Mouse (Mus musculus) retina, embryonic 14.5 days (tissue): ENCODE data around the gene Mchr1.
A peak's percentile ranks its signal among the peaks of the same experiment; 100 is the strongest.
"Not testable (repeated sequence)": the region's sequence is repeated elsewhere in the genome, so short reads cannot be mapped to it uniquely, and the experiment has no call there.

Source experiments
- DNase-seq: peaks from one replicate; pipeline ENCODE4 v3.0.0-alpha.2; 2015; ENCODE audit warnings: low spot score

The Mchr1 gene

DNA sequence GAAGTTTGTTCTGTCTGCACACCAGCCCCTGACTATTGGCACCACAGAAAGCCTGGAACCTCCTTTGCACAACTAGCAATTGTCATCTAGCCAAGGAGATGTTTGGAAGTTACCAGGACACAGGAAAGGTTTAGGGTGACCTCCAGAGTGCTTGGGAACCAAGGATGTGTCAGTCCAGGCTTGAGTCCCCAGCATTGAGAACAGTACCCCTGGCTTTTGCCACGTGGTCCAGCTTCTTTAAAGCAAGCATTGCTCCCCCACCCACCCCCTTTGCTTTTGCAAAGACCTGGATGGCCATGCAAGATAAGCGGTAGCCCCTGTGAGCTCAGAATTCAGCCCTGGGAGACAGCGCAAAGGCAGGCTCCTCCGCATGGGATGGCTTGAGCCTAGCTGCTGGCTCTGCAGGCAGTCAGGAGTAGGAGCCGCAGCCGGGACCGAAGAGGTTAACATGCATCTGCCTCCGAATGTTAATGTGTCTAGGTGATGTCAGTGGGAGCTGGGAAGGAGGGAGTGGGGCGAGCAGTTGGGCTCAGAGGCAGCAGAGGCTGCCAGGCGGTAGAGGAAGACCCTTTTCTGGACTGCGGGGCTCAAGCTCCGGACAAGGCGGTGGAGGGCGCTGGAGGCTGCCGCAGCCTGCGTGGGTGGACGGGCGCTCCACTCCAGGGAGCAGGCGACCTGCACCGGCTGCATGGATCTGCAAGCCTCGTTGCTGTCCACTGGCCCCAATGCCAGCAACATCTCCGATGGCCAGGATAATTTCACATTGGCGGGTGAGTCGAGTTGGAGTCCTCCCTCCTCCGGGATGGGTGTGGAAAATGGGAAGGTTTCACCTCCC, at the start of gene Mchr1:
Mchr1 (plus strand) TSS at position 414 of the 835 bp plus-strand sequence.
- DNase-seq, result peak; percentile 78

- DNase-seq, result no peak
Observed at GRCm38 (mm10) chr15:81189061-81189460, 46.2 kb upstream of the Mchr1 start.

DNA sequence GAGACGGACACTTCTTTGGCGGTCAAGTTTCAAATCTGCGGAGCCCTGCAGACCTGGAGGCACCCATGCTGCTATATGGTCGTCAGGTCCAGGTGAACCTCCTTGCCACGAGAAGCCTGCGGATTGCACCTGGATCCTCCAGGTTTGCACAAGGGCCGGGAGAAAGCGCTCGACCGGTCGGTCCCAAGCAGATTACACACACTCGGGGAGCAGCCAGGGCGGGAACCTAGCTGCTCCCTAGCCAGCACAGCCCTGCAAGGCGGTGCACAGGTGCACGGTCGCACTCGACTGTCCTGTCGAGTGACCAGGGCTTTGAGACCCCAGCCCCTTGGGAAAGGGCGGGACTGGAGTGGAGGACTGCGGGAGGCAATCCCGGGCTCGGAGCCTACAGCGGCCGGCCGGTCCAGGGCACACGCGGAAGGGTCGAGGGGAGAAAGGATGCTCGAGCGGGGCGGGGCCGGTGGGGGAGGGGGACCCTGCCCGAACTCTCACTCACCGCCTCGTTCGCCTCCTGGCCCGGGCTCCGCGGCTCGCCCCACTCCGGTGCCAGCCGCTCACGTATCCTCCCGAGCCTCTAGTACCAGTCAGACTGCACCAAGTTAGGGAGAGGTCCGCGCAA, 45.2 kb upstream of the Mchr1 start:
- no peak for DNase-seq

DNA sequence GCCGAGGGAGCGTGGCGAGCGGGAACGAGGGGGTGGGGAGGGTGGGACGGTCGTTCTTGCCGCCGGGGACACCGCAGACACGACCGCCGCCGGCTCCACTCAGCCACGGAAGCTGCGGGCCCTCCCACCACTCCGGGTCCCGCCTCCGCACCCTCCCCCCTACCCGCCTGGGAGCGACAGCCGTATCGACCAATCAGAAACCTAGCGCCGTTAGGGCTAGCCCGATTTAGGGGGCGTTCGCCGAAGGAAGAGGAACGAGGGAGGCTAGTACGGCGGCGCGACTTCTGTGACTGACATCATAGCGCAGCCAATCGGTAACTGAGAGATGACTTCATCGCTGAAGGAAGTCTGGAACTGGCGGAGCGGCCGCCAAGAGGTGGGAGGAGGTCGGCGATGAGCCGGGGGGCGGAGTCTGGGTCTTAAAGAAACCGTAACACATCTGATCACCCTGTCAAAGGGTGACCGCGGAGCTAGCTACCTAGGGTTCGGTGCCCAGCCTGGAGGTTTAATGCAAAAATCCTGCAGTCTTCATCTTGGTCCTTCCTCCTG, 44.6 kb upstream of the Mchr1 start, which contains the start of gene Mrtfa:
Mrtfa (minus strand) TSS at position 128 of the 549 bp plus-strand sequence.
- DNase-seq, result peak; percentile 99

DNA sequence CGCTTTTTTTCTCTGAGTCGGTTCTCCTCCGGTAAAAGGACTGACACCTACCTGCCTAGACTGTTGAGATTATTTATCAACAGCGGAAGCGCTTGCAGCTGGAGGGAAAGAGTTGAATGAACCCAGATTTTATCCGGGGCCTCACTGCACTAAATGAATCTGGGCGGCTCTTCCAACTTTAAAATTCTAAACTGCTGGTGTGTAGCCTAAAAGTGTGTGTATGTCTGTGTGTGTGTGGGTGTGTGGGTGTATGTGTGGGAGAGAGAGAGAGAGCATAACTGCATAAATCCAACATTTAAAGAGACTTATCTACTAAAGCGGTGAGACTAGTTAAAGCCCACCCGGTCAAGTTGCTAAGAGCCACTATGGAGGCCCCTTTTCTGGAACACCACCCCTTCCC, 44.0 kb upstream of the Mchr1 start:
- DNase-seq, result no peak

DNA sequence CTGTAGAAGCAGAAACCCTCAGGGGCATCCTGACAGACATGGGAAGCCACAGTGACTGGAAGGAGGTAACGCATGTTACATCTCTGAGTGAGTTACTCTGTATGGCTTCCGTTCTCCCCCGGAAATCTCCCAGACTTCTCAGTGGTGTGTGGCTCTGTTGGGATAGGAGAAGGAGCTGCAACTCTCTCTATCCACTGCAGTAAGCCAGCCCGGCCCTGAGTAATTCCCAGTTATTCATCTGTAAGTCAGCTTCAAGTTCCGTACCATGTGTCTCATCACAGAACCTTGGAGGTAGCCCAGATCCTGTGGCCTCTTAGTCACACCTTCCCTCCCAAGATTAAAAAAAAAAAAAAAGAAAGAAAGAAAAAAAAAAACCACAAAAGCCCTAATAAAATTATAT, 43.0 kb upstream of the Mchr1 start:
- DNase-seq, result no peak

GRCm38 (mm10) chr15:81192858-81193257, 42.4 kb upstream of the Mchr1 start:
- no peak for DNase-seq

- DNase-seq, result no peak
Observed at GRCm38 (mm10) chr15:81194791-81195190, 40.5 kb upstream of the Mchr1 start.

DNA sequence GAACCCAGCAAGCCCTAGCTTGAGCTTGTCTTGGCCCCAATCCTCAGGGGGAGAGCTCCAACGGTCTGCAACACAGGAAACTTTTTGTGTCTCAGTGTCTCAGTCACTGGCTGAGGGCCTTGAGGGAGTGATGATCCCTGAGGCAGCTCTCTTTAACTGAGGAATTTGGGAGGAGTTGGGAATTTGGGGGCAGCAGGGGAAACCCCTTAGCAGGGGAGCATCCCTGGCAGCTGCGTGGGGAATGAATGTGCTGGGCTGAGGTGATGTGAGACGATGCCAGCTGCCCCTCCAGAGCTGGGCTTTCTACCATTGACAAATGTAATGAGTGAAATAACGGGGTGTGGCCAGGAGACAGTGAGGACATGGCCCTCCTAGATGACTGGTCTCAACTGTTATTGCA, 39.9 kb upstream of the Mchr1 start:
- no peak for DNase-seq

- no peak for DNase-seq
Observed at GRCm38 (mm10) chr15:81197197-81197596, 38.1 kb upstream of the Mchr1 start.

- DNase-seq, result no peak
Observed at GRCm38 (mm10) chr15:81198447-81198846, 36.9 kb upstream of the Mchr1 start.

GRCm38 (mm10) chr15:81199372-81199959, 35.8 kb upstream of the Mchr1 start:
- peak; percentile 90 for DNase-seq

DNA sequence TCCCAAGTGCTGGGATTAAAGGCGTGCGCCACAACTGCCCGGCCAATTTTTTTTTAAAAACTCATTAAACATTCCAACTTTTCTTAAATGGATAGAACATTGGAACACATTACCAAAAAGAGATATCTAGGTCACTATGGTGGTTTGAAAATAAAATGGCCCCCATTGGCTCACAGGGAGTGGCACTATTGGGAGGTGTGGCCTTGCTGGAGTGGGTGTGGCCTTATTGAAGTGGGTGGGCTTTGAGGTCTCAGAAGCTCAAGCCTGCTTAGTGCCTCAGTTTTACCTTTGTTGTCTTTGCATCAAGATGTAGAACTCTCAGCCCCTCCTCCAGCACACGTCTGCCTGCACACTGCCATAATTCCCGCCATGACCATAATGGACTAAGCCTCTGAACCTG, 32.8 kb upstream of the Mchr1 start:
- DNase-seq, result no peak

DNA sequence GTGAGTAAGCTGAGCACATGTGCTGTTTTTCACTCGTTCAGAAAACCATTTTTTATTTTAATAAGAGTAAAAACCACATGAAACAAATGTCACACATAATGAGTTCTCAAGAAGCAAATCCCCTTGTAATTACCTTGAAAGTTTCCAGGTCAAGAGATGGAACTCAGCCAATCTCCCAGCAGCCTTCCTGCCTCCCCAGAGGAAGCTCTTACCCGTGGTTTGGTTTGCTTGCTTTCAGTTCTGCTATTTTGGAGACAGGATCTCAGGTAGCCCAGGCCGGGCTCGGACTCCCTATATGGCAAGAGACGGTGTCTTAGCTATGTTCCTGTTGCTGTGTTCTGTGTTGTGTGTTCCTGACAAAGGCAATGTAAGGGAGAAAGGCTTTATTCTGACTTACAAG, 24.8 kb upstream of the Mchr1 start:
- no peak for DNase-seq

- no peak for DNase-seq
Observed at GRCm38 (mm10) chr15:81212976-81213375, 22.3 kb upstream of the Mchr1 start.

- no peak for DNase-seq
Observed at GRCm38 (mm10) chr15:81216906-81217653, 18.2 kb upstream of the Mchr1 start.

DNA sequence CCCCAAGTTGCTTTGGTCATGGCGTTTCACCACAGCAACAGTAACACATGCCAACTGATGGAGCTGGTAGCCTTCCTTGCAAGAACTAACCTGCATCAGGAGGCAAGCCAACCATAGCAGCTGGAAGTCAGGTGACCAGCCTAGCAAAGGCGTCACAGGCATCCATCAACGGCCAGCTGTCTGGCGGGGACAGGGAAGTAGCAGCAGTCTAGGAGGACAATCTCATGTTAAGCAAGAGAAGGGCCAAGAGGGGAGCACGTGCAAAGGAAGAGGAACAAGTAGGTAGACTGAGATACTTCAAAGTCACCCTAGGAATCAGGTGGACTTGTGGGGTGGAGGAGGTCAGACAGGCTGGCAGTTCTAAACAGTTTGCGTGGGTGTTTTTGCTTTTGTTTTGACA, 16.2 kb upstream of the Mchr1 start:
- DNase-seq, result no peak

DNA sequence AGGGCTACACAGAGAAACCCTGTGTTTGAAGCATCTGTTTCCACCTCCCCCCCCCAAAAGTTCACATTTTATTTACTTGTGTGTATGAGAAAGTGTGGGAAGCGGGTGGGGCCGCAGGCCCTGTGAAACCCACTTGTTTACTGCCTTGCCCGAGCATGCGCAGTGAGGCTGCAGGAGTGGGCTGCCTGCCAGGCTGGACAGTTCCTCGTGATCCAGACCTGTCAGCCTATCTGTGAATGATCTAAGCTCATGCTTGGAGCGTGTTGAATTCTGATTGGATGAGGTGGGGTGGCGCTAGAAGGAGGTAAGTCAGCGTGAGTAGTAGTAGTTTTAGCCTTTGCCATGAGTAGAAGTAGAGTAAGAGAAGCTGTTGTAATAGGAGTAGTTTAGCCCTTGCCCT, 15.2 kb upstream of the Mchr1 start:
- not testable (repeated sequence) for DNase-seq

GRCm38 (mm10) chr15:81221446-81221845, 13.9 kb upstream of the Mchr1 start:
- no peak for DNase-seq

GRCm38 (mm10) chr15:81225016-81225415, 10.3 kb upstream of the Mchr1 start:
- no peak for DNase-seq

DNA sequence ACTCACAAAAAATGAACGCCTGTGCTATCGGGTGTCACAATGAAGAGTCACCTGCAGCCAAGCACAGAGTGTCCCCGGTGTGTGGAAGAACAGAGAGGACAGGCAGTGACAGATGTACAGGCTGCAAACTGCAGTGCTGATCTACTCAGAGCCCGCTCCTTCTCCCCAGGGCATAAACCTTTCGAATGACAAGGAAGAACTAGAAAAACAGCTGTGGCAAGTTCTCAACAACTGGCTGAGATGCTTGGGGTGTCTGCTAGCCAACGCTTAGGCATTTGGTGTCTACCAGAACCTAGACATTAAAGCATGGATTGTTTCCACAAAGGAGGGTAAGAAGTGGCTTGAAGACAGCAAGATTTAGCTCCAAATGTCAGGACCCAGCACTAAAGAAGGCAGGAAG, 9.6 kb upstream of the Mchr1 start:
- DNase-seq, result no peak

DNA sequence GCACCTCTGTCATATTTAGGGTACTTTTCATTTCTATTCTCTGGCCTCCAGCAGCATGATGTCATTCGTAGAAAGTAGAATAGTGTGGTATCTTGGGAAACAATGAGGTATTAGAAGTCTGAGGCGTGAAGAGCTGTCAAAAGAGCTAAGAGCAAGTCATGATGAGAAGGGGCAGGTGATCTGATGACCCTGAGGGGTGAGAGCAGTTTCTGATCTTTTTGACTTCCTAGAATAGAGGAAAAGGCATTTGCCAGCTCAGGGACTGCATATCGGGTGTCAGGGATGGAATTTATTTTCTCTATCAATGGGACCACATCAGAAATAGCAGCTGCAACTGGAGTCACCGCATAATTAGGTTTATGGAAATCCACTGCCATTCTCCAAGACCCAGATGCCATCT, 8.5 kb upstream of the Mchr1 start:
- DNase-seq, result no peak
